Mouse (Mus musculus): Measurements from ENCODE around the gene Notch2. TPM values are rescaled to one million over a fixed set of nuclear protein-coding genes. Genes with fewer than 3 reads are reported as not detected.
A peak's percentile ranks its signal among the peaks of the same experiment; 100 is the strongest.

Notch2 gene
- polyA plus RNA-seq, 1 experiment from 2014 or later, result 35.4 TPM

DNA sequence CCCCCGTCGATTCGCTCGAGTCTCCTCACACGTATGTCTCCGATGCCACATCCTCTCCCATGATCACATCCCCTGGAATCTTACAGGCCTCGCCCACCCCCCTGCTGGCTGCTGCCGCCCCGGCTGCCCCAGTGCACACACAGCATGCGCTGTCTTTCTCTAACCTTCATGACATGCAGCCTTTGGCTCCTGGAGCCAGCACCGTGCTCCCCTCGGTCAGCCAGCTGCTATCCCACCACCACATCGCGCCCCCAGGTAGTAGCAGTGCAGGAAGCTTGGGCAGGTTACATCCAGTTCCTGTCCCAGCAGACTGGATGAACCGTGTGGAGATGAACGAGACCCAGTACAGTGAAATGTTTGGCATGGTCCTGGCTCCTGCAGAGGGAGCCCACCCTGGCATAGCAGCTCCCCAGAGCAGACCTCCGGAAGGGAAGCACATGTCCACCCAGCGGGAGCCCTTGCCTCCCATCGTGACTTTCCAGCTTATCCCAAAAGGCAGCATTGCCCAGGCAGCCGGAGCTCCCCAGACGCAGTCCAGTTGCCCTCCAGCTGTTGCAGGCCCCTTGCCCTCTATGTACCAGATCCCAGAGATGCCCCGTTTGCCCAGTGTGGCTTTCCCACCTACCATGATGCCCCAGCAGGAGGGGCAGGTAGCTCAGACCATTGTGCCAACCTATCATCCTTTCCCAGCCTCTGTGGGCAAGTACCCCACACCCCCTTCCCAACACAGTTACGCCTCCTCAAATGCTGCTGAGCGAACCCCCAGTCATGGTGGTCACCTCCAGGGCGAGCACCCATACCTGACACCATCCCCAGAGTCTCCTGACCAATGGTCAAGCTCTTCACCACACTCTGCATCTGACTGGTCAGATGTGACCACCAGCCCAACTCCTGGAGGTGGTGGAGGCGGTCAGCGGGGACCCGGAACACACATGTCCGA, 133.4 kb downstream of the Notch2 start:
- ATAC-seq (ENCODE audit: insufficient number of reproducible peaks, insufficient read depth, low FRiP score, low TSS enrichment, low read depth), result no peak
- 92% methylated on average over 29 of the region's 29 CpGs for WGBS
- no peaks in the 10 kb centered on the region for H3K4me1 ChIP-seq
- H3K4me3 ChIP-seq, result no peak overlapping the region
- H3K9me3 ChIP-seq, result no peaks in the 10 kb centered on the region
- H3K36me3 ChIP-seq, result peaks cover 94% of the 10 kb centered on the region
- no peaks in the 10 kb centered on the region for H3K27me3 ChIP-seq
- H3K4me2 ChIP-seq, result no peak overlapping the region
- no peak overlapping the region for H3K27ac ChIP-seq
- no peak overlapping the region for H3K9ac ChIP-seq

DNA sequence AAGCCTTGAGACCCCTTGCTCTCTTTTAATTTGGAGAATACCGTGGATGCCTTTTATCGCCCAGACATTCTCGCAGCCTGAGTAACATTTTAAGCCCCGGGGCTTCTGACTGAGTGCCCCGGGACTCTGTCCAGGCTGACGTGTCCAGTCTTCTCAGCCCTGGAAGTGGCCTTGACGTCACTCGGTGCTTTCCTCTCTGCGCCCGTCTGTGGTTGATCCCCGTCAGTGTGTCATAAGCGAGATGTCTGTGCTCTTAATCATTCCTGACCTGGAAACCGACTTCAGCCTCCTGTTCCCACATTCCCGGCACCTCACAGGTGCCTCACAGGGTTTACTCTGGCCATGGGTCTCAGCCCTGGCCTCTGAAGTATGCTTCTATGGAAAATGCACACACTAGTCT, 134.4 kb downstream of the Notch2 start:
- no peak overlapping the region for H3K4me3 ChIP-seq
- no peaks in the 10 kb centered on the region for H3K27me3 ChIP-seq
- no peaks in the 10 kb centered on the region for H3K4me1 ChIP-seq
- H3K4me2 ChIP-seq, result no peak overlapping the region
- ATAC-seq (ENCODE audit: insufficient number of reproducible peaks, insufficient read depth, low FRiP score, low TSS enrichment, low read depth), result no peak
- no peak overlapping the region for H3K9ac ChIP-seq
- H3K36me3 ChIP-seq, result peaks cover 84% of the 10 kb centered on the region
- no peaks in the 10 kb centered on the region for H3K9me3 ChIP-seq
- WGBS, result 91% methylated on average over 14 of the region's 14 CpGs
- no peak overlapping the region for H3K27ac ChIP-seq

DNA sequence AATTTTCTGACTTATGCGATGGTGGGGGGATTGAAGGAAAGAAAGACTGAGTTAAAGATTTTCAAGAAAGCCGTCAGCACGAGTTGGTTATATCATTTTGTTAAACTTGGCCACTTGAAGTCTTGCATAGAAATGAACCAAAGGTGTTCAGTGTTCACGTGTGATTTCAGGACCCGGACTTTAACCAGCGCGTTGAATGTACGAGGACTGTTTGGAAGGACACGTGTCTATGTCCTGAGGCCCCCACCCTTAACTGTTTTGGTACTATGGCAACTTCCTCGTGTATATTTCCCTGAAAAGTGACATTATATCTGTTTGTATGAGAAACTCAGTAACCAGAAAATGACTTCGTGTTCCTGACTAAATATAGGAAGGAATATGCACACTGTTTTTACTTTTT, 136.6 kb downstream of the Notch2 start:
- WGBS, result 94% methylated on average over 11 of the region's 11 CpGs
- Histone ChIP-seq H3K9ac (no peak overlapping the region), H3K4me2 (no peak overlapping the region), H3K27me3 (no peaks in the 10 kb centered on the region), H3K4me3 (no peak overlapping the region), H3K4me1 (no peaks in the 10 kb centered on the region), H3K27ac (no peak overlapping the region), H3K9me3 (no peaks in the 10 kb centered on the region), H3K36me3 (peaks cover 62% of the 10 kb centered on the region)
- no peak for ATAC-seq (ENCODE audit: insufficient number of reproducible peaks, insufficient read depth, low FRiP score, low TSS enrichment, low read depth)

DNA sequence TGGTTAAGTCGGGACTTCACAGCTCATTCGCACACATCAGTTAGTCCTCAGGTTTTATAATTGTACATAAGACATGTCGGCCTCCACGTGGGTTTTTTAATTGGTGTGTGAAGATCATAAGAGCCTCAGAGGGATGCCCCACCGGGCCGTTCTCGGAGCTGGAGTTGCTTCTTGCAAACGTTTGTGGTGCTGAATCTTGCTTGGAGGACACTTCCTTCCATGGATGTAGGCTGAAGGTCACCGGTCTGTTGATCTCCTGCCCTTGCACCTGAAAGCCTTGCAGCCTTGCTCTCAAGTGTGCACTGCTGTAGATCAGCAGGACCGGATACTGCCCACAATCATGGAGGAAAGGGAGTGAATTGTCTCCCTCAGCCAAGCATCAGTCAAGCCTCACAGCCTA, 137.7 kb downstream of the Notch2 start:
- H3K36me3 ChIP-seq, result peaks cover 51% of the 10 kb centered on the region
- 88% methylated on average over 10 of the region's 10 CpGs for WGBS
- ATAC-seq (ENCODE audit: insufficient number of reproducible peaks, insufficient read depth, low FRiP score, low TSS enrichment, low read depth), result no peak

DNA sequence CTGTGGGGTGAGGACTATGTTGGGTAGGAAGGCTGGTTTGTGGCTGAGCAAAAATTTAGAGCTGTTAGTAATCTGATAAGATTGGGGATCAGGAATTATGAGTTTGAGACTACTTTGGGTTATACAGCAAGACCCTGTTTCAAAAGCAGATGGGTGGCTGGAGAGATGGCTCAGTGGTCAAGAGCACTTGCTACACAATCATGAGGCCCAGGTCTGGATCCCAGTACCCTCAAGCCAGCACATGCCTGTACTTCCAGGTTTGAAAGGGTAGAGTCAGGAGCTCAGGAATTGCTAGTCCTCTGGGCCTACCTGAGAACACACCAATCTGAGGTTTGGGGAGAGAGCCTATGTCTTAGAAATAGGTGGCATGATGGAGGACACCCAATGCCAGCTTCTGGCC, 140.1 kb downstream of the Notch2 start:
- ATAC-seq (ENCODE audit: insufficient number of reproducible peaks, insufficient read depth, low FRiP score, low TSS enrichment, low read depth), result no peak
- no peak overlapping the region for H3K9ac ChIP-seq
- no peak overlapping the region for H3K27ac ChIP-seq
- peaks cover 27% of the 10 kb centered on the region for H3K36me3 ChIP-seq
- no peaks in the 10 kb centered on the region for H3K27me3 ChIP-seq
- no peak overlapping the region for H3K4me2 ChIP-seq
- H3K9me3 ChIP-seq, result no peaks in the 10 kb centered on the region
- no peaks in the 10 kb centered on the region for H3K4me1 ChIP-seq
- no peak overlapping the region for H3K4me3 ChIP-seq

More for the DNA sequence above, 137.7 kb downstream of the Notch2 start:
- Histone ChIP-seq H3K27me3 (no peaks in the 10 kb centered on the region), H3K9ac (no peak overlapping the region), H3K4me3 (no peak overlapping the region), H3K4me2 (no peak overlapping the region), H3K9me3 (no peaks in the 10 kb centered on the region), H3K4me1 (no peaks in the 10 kb centered on the region), H3K27ac (no peak overlapping the region)

DNA sequence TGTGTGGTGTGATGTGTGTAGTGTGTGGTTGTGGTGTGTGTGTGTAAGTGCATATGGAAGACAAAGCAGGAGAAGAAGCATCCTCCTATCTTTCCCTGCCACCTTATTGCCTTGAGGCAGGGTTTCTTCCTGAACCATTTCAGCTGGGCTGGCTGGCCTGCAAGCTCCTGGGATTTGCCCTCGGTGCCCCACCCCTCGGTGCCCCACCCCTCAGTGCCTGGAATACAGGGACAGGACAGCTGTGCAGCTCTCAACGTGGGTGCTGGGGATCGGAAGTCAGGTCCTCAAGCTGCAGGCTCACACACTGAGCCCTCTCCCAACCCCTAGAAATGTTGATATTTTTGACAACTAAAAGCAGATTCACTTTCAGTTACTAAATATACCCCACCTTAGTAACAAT, 142.8 kb downstream of the Notch2 start:
- Histone ChIP-seq H3K27ac (no peak overlapping the region), H3K9me3 (no peaks in the 10 kb centered on the region), H3K9ac (no peak overlapping the region), H3K4me1 (peaks cover 7% of the 10 kb centered on the region; the same call in 1 of the 2 replicates), H3K27me3 (no peaks in the 10 kb centered on the region), H3K4me2 (no peak overlapping the region), H3K36me3 (peaks cover 5% of the 10 kb centered on the region), H3K4me3 (no peak overlapping the region)
- 39% methylated on average over 4 of the region's 4 CpGs for WGBS
- no peak for ATAC-seq (ENCODE audit: insufficient number of reproducible peaks, insufficient read depth, low FRiP score, low TSS enrichment, low read depth)

DNA sequence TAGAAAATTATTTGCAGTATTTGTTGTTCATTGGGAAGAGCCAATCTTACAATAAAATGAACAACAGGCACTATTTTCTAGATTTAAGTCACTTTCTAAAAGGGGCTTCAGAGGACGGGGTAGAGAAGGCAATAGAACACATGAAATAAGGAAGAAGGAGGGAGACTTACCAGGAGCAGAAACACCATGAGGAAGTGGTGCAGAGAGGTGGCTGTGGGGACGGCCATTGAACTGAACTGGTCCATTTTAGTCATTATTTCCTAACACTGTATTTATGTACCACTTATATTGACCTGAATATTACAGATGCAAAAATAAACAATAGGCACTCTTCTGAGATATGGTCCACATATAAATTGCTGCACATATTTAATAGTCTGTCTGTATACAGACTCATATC, 143.7 kb downstream of the Notch2 start:
- Histone ChIP-seq H3K4me3 (no peak overlapping the region), H3K36me3 (no peaks in the 10 kb centered on the region), H3K27ac (no peak overlapping the region), H3K27me3 (no peaks in the 10 kb centered on the region), H3K4me2 (no peak overlapping the region), H3K4me1 (peaks cover 7% of the 10 kb centered on the region; the same call in 1 of the 2 replicates), H3K9me3 (no peaks in the 10 kb centered on the region), H3K9ac (no peak overlapping the region)
- no peak for ATAC-seq (ENCODE audit: insufficient number of reproducible peaks, insufficient read depth, low FRiP score, low TSS enrichment, low read depth)
- 72% methylated on average over 2 of the region's 2 CpGs for WGBS

DNA sequence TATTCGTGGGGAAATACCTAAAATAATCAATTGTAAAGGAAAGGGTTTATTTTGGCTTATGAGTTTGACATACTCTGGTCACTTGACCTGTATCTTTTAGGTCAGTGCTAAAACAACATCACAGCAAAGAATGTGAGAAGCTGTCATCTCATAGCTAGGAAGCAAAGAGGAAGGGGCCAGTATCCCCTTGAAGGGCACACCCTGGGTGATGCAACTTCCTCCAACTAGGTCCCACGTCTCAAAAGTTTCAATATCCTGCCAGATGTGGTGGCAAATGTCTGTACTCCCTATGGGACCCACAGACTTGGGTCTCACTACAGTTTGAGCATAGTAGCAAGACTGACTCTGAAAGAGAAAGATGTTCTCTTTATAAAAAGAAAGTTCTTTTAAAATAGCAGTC, 144.3 kb downstream of the Notch2 start:
- no peak overlapping the region for H3K27ac ChIP-seq
- WGBS, result 49% methylated on average over 2 of the region's 2 CpGs
- no peak overlapping the region for H3K4me2 ChIP-seq
- no peak for ATAC-seq (ENCODE audit: insufficient number of reproducible peaks, insufficient read depth, low FRiP score, low TSS enrichment, low read depth)
- H3K9ac ChIP-seq, result no peak overlapping the region
- no peak overlapping the region for H3K4me3 ChIP-seq
- no peaks in the 10 kb centered on the region for H3K36me3 ChIP-seq
- H3K27me3 ChIP-seq, result no peaks in the 10 kb centered on the region
- H3K4me1 ChIP-seq, result peaks cover 7% of the 10 kb centered on the region; the same call in 1 of the 2 replicates
- no peaks in the 10 kb centered on the region for H3K9me3 ChIP-seq

DNA sequence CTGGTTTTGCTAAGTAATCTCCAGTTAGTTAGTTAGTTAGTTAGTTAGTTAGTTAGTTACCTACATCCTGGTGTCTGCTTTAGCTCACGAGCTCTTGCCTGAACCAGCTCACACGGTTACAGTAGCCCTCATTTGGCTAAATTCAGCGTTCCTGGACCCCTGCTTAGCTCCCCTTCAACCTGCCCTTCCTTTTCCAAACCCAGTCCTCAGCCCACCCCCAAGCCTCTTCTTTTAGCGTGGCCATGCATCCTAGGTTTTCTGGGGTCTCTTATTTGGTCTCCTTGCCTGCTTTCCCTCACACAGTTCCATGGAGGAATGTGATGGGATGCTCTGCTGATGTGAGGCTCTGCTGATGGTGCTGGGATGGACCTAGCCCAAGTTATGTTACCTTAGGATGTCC, 145.3 kb downstream of the Notch2 start:
- ATAC-seq (ENCODE audit: insufficient number of reproducible peaks, insufficient read depth, low FRiP score, low TSS enrichment, low read depth), result no peak
- H3K27ac ChIP-seq, result no peak overlapping the region
- no peak overlapping the region for H3K4me3 ChIP-seq
- WGBS, result 79% methylated on average over 4 of the region's 4 CpGs
- H3K27me3 ChIP-seq, result no peaks in the 10 kb centered on the region
- H3K9me3 ChIP-seq, result no peaks in the 10 kb centered on the region
- no peak overlapping the region for H3K4me2 ChIP-seq
- no peaks in the 10 kb centered on the region for H3K36me3 ChIP-seq
- H3K9ac ChIP-seq, result no peak overlapping the region
- H3K4me1 ChIP-seq, result peaks cover 7% of the 10 kb centered on the region; the same call in 1 of the 2 replicates

DNA sequence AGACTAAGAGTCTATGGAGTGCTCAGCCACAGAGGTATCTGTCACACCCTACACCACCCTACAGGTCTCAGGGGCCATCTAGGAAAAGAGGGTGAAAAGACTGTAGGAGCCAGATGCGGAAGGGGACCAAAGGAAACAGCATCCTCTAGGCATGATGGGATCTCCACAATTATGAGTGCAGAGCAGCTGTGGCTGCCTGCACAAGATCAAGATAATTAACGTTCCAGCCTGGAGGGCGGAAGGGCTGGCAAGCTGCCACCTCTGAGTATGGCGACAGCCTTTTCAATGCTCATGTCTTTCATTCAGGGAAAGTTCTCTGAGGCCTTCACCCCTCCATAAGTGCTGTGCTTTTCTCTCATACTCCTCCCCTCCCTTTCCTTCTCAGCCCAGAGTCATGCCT, 146.0 kb downstream of the Notch2 start:
- H3K36me3 ChIP-seq, result no peaks in the 10 kb centered on the region
- peaks cover 7% of the 10 kb centered on the region; the same call in 1 of the 2 replicates for H3K4me1 ChIP-seq
- H3K4me3 ChIP-seq, result no peak overlapping the region
- no peak overlapping the region for H3K4me2 ChIP-seq
- WGBS, result 23% methylated on average over 4 of the region's 4 CpGs
- no peak overlapping the region for H3K27ac ChIP-seq
- H3K9ac ChIP-seq, result no peak overlapping the region
- no peaks in the 10 kb centered on the region for H3K27me3 ChIP-seq
- no peak for ATAC-seq (ENCODE audit: insufficient number of reproducible peaks, insufficient read depth, low FRiP score, low TSS enrichment, low read depth)
- H3K9me3 ChIP-seq, result no peaks in the 10 kb centered on the region

DNA sequence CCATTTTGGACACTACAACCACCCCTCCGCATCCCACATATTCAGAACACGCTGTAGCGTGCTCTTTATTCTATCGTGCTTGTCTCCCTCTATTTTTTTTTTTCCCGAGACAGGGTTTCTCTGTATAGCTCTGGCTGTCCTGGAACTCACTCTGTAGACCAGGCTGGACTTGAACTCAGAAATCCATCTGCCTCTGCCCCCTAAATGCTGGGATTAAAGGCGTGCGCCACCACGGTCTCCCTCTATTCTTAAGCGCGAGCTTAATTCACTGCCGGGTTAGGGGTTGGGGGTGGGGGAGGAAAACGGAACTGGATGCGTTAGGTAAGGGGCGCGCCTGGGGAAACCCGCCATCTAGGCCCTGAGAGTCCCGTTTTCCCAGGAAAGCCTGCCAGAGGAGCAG, 147.0 kb downstream of the Notch2 start, which contains the start of gene Adam30:
Gene Adam30, plus strand, starts transcription at position 301 of the 400 bp plus-strand sequence.
- no peaks in the 10 kb centered on the region for H3K9me3 ChIP-seq
- H3K36me3 ChIP-seq, result no peaks in the 10 kb centered on the region
- no peak for ATAC-seq (ENCODE audit: insufficient number of reproducible peaks, insufficient read depth, low FRiP score, low TSS enrichment, low read depth)
- no peak within 1 kb of the TSS for H3K27ac ChIP-seq
- H3K9ac ChIP-seq, result no peak within 1 kb of the TSS
- H3K4me3 ChIP-seq, result no peak within 1 kb of the TSS
- peaks cover 7% of the 10 kb centered on the region; the same call in 1 of the 2 replicates for H3K4me1 ChIP-seq
- no peak within 1 kb of the TSS for H3K4me2 ChIP-seq
- no peaks in the 10 kb centered on the region for H3K27me3 ChIP-seq
- whole genome bisulfite sequencing, result 86% methylated on average over 17 of the region's 17 CpGs

DNA sequence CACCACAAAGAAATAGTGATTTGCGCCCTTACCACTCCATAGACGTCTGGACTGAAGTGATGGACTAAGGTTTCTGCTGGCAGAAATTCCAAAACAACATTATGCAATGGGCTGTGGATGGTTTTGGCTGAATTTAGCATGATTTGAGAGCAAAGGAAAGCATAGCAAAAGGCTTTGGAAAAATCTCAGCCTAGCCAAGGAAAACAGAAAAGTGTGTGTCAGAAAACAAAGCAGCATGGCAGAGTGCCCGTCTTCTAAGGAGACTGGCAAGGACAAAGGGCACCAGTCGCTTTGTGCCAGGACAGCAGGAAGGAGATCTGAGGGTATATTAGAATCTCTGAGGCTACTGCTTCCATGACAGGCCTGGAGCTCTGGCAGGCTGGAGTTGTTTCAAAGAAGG, 165.0 kb downstream of the Notch2 start:
- H3K36me3 ChIP-seq, result no peaks in the 10 kb centered on the region
- no peak overlapping the region for H3K9ac ChIP-seq
- ATAC-seq (ENCODE audit: insufficient number of reproducible peaks, insufficient read depth, low FRiP score, low TSS enrichment, low read depth), result no peak
- H3K27ac ChIP-seq, result peak overlapping the region; percentile 78
- 69% methylated on average over 4 of the region's 4 CpGs for WGBS
- no peaks in the 10 kb centered on the region for H3K27me3 ChIP-seq
- H3K4me1 ChIP-seq, result no peaks in the 10 kb centered on the region
- no peak overlapping the region for H3K4me2 ChIP-seq
- no peak overlapping the region for H3K4me3 ChIP-seq
- H3K9me3 ChIP-seq, result peaks cover 7% of the 10 kb centered on the region; the same call in 1 of the 2 replicates

Measured in embryonic facial prominence, embryonic 13.5 days (tissue).